Mouse (Mus musculus) C2C12 (cell line): ENCODE results near the gene Serpina9.

Experiments
- CEBPB ChIP-seq: IDR thresholded peaks from one replicate; pipeline ENCODE4 v1.6.1; 2011; ENCODE audit warnings: low read depth, mild to moderate bottlenecking, control low read depth, moderate library complexity
- CTCF ChIP-seq: IDR thresholded peaks from one replicate; pipeline ENCODE4 v1.5.1; 2011; ENCODE audit not compliant: control insufficient read depth, insufficient read depth, insufficient read length
- FOSL1 ChIP-seq: IDR thresholded peaks from one replicate; pipeline ENCODE4 v1.8.0; 2011; ENCODE audit warnings: mild to moderate bottlenecking, low read length; ENCODE audit not compliant: poor library complexity, insufficient read depth, severe bottlenecking
- MAX ChIP-seq: IDR thresholded peaks from one replicate; pipeline ENCODE4 v1.6.1; 2011; ENCODE audit warnings: mild to moderate bottlenecking, control low read depth
- MYOD1 ChIP-seq: IDR thresholded peaks from one replicate; pipeline ENCODE4 v1.6.1; 2011; ENCODE audit warnings: low read depth; ENCODE audit not compliant: control insufficient read depth, insufficient read length

DNA sequence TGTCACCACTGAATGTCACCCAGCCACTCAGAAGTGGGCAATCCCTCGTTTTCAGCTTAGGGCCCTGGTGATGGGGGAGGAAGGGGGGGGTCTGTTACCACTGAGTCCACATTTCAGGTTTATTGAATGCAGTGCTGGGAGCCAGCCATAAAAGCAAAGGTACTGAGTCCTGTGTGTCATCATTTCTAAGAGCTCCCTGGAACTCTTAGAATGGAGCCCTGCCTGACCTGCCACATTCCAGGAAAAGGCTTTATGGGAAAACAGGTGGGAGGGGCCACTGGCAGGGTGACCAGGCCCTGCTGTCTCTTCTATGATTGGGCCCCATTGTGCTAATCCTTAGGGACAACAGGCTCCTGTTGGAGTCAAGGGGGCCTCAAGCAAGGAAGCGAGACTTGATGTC lies 17.0 kb downstream of the Serpina9 start:
- TF ChIP-seq CTCF (no peak), MAX (no peak), FOSL1 (no peak), MYOD1 (no peak), CEBPB (no peak)
